Mouse (Mus musculus): ENCODE data around the gene Ankrd7. TPM values are rescaled to one million over a fixed set of nuclear protein-coding genes. Genes with fewer than 3 reads are reported as not detected.

The Ankrd7 gene
- not detected in 2 replicates for polyA plus RNA-seq (2012; rRNA removed)

DNA sequence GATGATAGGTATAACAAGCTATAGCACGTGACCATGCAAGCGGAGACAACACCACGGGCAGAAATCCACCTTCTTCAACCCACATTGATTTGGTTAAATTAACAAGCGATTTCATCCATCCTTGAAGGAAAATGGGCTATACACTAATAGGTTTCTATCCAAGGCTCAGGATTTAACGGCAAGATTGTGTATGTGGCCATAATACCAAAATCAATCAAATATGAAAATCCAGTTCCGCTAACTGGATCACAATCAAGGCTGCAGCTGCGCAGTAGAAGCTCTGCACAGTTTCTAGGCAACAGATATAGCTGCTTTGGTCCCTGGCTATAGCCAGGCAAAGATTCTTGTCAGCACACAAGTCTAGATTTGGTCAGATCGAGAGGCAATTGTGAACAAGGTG lies at the start of gene Ankrd7:
TSS of gene Ankrd7 (plus strand) at position 301 of the 400 bp plus-strand sequence.

DNA sequence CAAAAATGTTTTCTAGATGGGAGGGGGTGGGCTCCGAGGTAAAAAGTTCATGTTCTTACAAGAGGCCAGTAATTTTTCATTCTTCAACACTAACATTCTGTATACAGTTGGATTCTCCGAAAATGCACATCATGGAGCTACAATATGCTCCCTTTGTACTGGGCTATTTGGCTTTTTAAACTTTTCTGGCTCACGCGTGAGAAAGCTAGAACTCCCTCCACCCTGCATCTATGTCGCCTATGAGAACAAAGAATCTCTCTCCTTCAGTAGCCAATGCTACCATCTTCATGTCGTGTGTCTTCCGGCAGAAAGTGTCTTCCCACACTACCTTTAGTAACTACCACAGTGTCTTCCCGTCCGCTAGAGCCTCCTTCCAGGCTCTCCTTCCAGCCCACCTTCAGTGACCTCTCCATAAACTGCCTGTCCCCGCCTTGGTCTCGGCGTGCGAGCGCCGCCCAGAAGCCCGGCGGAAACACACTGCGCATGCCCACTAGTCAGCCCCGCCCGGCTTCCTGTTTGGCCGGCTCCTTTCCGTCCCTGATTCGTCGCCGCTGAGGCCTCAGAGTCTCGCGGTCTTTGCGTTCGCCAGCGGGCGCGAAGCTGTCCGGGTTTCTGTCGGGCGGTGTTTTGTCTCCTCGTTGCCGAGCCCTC lies 17.9 kb upstream of the Ankrd7 start, which contains the start of gene Lsm8:
TSS of gene Lsm8 (plus strand) at position 529 of the 651 bp plus-strand sequence.

Other genes with a start within 250 kb of the Ankrd7 start
- gene Lsm8, start 17.7 kb upstream of the Ankrd7 start, polyA plus RNA-seq (2012; rRNA removed), result 2.0 and 2.9 TPM in 2 replicates